Mouse (Mus musculus): ENCODE results near the gene Akap7.

Akap7 gene
- long read RNA-seq, experiment 1, transcript Akap7-207 (3 exons, 397 nt) = major isoform, 7 of 32 reads
- long read RNA-seq, experiment 1, partial matches to known transcripts = 2 of 32 reads
- long read RNA-seq, experiment 1, other reads (novel, unspliced or antisense) = 23 of 32 reads
- long read RNA-seq, experiment 2, transcript Akap7-207 (3 exons, 397 nt) = major isoform, 7 of 28 reads
- long read RNA-seq, experiment 2, partial matches to known transcripts = 2 of 28 reads
- long read RNA-seq, experiment 2, other reads (novel, unspliced or antisense) = 17 of 28 reads

- intact Hi-C loops (cut with DNase I) = no loop called here
These were observed at the start of gene Akap7 for GRCm38 (mm10) chr10:25307770-25308169. Akap7 (minus strand) TSS chr10:25307870.

- intact Hi-C loops (cut with DNase I) = no loop called here
These were observed 46.7 kb upstream of the Akap7 start for GRCm38 (mm10) chr10:25354390-25354789.

- intact Hi-C loops (cut with DNase I) = no loop called here
These were observed 46.3 kb upstream of the Akap7 start for GRCm38 (mm10) chr10:25353941-25354340.

GRCm38 (mm10) chr10:25342801-25343200, 35.1 kb upstream of the Akap7 start:
- intact Hi-C loops (cut with DNase I) = no loop called here

GRCm38 (mm10) chr10:25340675-25341074, 33.0 kb upstream of the Akap7 start:
- intact Hi-C loops (cut with DNase I) = no loop called here

- intact Hi-C loops (cut with DNase I) = no loop called here
These were observed 25.9 kb upstream of the Akap7 start for GRCm38 (mm10) chr10:25333390-25334079.

GRCm38 (mm10) chr10:25331321-25332049, 23.8 kb upstream of the Akap7 start:
- intact Hi-C loops (cut with DNase I) = no loop called here

GRCm38 (mm10) chr10:25330094-25330493, 22.4 kb upstream of the Akap7 start:
- intact Hi-C loops (cut with DNase I) = no loop called here

GRCm38 (mm10) chr10:25327511-25327910, 19.8 kb upstream of the Akap7 start:
- intact Hi-C loops (cut with DNase I) = no loop called here

GRCm38 (mm10) chr10:25325690-25326089, 18.0 kb upstream of the Akap7 start:
- intact Hi-C loops (cut with DNase I) = no loop called here

- intact Hi-C loops (cut with DNase I) = no loop called here
These were observed 13.5 kb upstream of the Akap7 start for GRCm38 (mm10) chr10:25321198-25321597.

GRCm38 (mm10) chr10:25319531-25319930, 11.9 kb upstream of the Akap7 start:
- intact Hi-C loops (cut with DNase I) = no loop called here

GRCm38 (mm10) chr10:25318405-25318804, 10.7 kb upstream of the Akap7 start:
- intact Hi-C loops (cut with DNase I) = no loop called here

- intact Hi-C loops (cut with DNase I) = no loop called here
These were observed 10.0 kb upstream of the Akap7 start for GRCm38 (mm10) chr10:25317665-25318064.

- intact Hi-C loops (cut with DNase I) = no loop called here
These were observed 6.3 kb upstream of the Akap7 start for GRCm38 (mm10) chr10:25313856-25314584.

GRCm38 (mm10) chr10:25311554-25312212, 4.0 kb upstream of the Akap7 start:
- intact Hi-C loops (cut with DNase I) = no loop called here

- intact Hi-C loops (cut with DNase I) = no loop called here
These were observed 3.1 kb upstream of the Akap7 start for GRCm38 (mm10) chr10:25310736-25311135.

- intact Hi-C loops (cut with DNase I) = no loop called here
These were observed 2.3 kb upstream of the Akap7 start for GRCm38 (mm10) chr10:25309996-25310395.

- intact Hi-C loops (cut with DNase I) = no loop called here
These were observed 2.5 kb downstream of the Akap7 start for GRCm38 (mm10) chr10:25305146-25305545.

GRCm38 (mm10) chr10:25304608-25305007, 3.1 kb downstream of the Akap7 start:
- intact Hi-C loops (cut with DNase I) = no loop called here

- intact Hi-C loops (cut with DNase I) = no loop called here
These were observed 8.6 kb downstream of the Akap7 start for GRCm38 (mm10) chr10:25299031-25299529.
